Mouse (Mus musculus) frontal cortex, adult (tissue): ENCODE results near the gene Wnt10a.
A peak's percentile ranks its signal among the peaks of the same experiment; 100 is the strongest.

ENCODE experiments used
- ATAC-seq: cut with Nextera tagmentation; 2 replicates; pipeline ENCODE4 v1.9.2; 2017; ENCODE audit warnings: mild to moderate bottlenecking, moderate library complexity, mixed read lengths; ENCODE audit not compliant: low TSS enrichment

Gene Wnt10a

DNA sequence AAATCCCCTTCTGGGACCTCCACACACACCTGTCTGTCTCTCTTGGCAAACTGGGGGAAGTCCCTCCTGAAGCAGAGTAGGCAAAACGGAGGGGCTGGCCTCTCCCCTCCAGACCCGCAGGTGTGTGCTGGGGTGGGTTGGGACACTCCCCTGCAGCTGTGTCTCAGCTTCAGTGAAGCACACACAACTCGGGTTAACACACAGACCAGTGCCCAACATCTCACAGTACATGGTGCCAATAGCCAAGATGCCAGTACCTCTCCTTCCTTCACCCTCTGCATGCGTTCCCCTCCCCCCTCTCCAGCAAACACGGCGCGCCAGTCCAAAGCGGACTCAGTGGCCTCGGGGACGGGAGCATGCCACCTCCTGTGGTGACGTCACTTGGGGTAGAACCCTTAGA, at the start of gene Wnt10a:
Gene Wnt10a, plus strand, starts transcription at position 268 of the 400 bp plus-strand sequence.
- no peak for ATAC-seq

DNA sequence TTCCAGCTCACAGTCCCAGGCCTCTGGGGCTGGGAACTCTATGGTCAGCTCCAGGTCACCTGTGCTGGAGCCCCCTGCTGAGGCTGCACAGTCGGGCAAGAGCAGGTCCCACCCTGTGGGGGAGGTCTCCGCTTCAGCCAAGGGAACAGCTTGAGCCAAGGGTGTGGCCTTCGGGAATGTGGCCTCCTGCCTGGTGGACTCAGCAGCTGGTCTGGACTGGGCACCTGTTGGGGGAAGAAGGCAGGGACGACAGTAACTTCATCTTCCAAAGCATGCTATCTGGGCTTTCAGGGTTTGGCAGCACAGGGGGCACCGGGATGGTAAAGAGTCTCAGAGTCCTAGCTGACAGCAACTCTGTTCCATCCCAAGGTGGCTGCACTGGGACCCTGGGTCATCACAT, 44.0 kb upstream of the Wnt10a start:
- ATAC-seq: no peak

DNA sequence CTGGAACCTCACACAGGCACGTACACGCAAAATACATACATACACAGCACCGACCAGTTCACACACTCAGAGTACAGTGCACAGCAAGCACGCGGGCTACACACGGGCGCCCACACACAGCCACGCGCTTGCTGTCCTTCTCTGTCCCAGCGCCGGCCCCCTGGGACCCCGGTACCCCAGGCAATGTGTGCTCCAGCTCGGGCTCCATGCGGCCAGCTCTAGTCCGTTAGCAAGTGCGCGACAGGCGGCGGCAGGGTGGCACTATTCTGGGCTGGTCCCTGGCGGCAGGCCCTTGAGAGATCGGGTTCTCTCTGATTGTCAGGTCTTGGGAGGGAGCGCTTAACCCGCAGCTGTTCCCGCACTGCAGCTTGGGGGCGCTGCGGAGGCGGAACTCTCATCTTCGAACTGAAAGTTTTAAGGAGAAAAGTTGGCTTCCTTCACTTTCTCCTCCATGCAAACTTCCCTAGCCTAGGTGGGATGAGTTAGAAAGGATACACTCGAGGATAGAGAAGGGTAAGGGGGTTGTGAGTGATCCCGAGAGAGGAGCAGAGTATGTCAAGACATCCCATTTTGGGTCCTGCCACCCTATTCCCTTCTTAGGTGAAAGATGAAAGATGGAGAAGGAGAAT, 42.6 kb upstream of the Wnt10a start, which contains the start of gene Prkag3:
Gene Prkag3, minus strand, starts transcription at position 579 of the 629 bp plus-strand sequence.
- peak; percentile 67; the same call in 1 of the 2 replicates for ATAC-seq

DNA sequence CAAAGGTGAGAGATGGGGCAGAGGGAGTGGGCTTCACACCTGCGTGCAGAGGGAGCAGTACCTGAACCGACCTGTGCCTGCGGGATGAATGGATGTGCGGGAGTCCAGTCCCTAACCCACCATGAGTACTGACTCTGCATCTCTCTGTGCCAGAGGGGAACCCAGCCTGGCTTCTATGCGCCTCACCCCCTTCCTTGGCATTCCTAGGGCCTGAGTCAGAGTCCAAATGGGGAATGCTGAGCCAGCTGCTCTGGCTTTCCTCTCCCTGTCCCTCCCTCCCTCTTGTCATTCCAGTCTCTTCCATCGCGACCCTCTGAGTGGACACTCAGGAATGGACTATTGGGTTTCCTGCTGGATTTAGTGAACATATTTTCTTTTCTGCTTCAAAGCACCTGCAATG, 42.0 kb upstream of the Wnt10a start:
- no peak for ATAC-seq

DNA sequence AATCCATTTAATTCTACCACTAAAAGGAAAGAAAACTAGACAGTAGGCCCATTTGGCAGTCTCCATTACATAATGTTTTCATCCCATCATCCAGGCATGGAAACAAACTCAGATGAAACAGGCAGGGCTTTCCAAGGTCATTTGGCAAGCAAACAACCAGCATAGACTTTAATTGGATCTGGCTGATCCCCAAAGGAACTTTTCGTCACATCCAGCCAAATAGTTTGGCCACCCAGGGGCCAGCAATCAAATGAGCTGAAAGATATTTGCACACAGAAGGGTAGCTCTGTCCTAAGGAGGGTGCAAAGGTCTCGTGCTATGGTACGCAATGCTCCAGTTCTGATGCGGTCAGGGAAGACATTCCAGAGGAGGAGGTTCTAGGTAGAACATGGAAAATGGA, 40.6 kb upstream of the Wnt10a start:
- 0 out of 2 replicates have a peak, but pooled peaks have one; percentile 31 for ATAC-seq

DNA sequence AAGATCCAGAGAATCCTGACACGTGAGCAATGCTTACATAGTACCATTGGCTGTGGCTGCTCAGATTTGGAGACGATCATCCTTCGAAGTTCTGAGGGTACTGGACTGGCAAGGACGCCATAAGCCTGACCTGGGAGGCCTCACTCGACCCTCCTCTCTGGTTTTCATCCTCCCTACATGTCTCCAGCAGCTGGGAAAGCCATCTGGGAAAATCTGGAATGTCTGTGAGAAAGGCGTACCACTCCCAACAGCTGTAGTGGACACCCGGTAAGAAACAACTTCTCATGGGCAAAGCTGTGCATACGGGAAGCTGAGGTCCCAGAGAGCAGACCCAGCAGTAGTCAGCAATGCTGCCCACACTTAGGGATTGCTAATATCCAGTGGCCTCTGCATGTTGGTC, 39.2 kb upstream of the Wnt10a start:
- ATAC-seq: no peak

DNA sequence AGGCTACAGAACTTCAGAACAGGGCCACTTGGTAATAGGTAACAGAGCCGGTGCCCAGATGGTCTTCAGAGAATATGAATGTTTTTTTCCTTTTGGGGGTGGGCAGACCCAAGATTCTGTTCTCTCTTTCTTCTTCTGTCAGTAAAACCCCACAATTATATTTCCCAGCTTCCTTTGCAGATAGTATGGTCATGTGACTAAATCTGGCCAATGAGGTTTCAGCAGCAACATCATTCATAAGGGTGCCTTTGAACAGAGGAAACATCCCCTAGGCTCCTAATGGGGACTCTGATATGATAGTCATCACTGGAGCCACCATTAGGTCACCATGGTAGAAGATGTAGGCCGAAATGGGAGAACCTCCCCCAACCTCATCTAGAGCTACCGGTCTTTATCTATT, 38.5 kb upstream of the Wnt10a start:
- no peak for ATAC-seq

DNA sequence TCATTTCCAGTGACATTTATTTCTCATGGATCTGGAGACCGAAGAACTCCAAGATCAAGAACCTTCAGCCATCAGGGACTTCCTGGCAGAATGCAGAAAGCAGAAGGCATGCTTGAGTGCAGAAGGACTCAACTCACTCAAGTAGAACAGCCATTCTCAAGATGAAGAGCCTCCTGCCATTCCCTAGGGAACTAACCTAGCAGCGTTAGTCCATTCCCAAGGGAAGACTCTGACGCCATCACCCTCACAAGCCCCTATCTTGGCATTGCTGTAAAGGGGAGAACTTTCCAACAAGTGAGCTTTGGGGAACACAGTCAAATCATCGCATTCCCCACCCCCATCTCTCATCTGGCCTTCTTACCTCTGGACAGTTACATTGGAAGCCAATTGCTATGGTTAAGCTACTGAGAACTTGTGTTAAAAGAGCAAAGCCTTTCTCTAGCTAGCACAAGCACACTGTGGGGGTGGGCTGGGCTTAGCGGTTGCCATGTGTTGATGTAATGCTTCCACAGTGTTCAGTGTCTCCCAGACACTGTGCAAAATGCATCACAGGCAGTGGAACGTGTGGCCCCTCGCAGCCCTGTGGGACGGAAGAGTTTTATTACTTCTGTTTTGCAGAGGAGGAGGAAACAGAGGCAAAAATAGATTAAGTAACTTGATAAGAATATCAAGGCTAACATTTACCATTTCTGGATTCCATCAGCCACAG, 37.9 kb upstream of the Wnt10a start:
- ATAC-seq: no peak

DNA sequence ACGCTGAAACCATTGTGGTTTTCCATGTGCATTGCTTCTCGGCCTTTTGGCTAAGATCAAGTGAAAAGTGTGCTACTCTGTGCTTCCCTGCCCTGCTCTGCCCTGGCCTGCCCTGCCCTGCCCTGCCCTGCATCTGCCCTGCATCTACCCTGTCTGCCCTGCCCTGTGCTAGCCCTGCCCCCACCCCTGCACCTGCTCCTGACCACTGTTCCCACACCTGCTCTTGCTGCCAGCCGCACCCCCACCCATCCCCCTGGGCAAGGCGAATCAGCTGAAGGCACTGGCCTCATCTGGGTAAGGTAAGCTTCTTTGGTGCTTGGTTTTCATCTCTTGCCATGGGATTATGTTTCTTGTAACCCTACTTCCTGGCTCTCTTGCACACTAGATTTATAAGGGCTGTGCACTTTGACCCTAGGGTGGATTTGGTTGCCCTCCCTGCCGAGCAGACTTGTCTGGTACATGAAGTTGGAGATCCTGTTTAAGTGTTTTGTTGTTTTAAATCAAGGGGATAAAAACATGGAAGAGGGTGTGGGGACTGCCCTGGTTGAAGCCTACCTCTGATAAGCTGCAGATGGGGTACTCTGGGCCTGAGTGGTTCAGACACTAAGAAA, 37.0 kb upstream of the Wnt10a start:
- ATAC-seq: no peak

DNA sequence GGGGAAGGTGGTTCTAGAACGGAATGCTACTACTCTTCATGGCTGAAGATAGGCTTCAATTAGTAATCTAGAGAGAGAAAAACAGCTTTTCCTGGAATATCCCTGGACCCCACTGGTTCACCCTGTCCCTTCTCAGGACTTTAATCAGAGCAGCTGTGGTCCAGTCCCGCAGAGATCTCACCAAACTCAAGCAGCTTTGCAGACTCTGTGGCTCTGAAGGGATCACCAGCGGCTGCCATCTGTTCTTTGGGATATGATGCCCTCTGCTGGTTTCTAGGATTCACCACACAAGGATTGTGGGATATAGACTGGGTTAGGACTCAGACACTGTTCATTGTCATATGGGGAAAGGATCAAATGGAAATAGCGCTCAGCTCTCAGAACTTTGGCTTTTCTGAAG, 31.5 kb upstream of the Wnt10a start:
- peak; percentile 88; the same call in 1 of the 2 replicates for ATAC-seq

DNA sequence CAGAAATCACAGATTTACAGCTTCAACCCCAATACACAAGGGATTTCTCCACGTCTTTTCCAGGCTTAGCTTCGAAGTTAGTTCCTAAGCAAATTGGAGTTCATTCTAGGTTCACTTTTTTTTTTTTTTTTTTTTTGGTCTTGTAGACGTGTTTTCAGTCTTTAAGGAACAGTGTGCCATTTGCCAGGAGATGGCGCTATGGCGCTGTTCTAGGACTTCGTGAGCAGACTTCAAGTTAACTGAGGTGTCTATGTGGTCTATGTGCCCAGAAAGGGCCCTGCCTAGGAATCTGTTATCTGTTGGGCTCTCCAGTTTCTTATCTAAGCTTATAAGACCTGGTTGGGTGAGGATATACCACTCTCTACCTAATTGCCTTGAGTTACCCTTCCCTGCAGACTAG, 28.2 kb upstream of the Wnt10a start:
- peak; percentile 86 for ATAC-seq

DNA sequence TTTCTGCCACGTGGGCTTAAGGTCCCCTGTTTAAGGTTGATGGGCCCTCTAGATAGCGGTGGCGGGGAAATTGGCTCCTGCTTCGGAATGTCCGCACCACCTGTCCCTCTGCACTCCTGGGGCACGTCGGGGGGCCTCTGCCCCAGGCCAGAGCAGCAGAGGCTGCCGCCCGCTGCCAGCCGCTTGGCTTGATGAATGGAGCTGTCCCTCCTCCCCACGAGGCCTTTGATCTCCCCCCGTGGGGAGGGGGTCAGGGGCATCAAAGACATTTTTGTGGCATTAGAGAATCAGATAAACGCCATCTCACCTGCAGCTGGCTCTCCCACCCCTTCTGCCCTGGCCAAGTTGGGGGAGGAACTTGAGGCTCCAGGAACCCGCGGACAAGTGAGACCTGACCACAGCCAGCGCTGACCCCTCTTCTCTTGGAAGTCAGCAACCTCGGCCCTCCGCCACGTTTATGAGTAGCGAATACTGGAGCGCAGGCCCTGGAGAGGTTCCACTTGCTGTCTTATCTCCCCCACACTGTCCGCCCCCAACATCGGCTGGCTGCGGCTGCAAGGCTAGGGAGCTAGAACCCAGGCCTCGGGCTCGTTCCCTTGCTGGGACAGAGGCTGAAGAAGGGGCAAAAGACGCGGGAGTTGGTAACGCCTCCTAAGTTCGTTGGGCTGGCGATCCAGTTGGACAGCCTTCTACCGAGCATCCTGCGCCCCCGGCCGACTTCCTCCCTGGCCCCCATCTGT, 20.4 kb upstream of the Wnt10a start:
- ATAC-seq: no peak

DNA sequence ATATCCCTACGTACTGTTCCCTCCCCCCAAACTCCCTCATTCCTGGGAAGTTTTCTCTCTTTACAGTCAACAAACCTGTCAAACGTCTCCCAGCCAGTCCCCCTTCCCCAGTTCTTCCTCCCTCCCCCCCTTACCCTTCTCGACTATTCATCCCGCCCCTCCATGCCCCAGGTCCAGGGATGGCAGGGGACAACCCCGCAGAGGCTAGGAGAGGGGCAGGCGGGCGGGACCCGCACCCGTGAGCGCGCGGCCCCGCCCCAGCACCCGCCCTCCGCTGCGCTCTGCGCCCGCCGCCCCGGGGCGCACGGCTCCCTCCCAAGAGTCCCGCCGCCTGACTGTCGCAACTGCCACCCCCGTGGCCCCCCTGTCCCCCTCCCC, 19.9 kb upstream of the Wnt10a start:
- no peak for ATAC-seq

DNA sequence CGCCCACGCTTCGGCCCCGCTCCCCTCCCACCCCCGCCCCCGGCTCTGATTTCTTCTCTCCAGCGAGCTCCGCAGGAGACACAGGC, 19.6 kb upstream of the Wnt10a start, which contains the start of gene Wnt6:
Gene Wnt6, plus strand, starts transcription at position 48 of the 86 bp plus-strand sequence.
- no peak for ATAC-seq

DNA sequence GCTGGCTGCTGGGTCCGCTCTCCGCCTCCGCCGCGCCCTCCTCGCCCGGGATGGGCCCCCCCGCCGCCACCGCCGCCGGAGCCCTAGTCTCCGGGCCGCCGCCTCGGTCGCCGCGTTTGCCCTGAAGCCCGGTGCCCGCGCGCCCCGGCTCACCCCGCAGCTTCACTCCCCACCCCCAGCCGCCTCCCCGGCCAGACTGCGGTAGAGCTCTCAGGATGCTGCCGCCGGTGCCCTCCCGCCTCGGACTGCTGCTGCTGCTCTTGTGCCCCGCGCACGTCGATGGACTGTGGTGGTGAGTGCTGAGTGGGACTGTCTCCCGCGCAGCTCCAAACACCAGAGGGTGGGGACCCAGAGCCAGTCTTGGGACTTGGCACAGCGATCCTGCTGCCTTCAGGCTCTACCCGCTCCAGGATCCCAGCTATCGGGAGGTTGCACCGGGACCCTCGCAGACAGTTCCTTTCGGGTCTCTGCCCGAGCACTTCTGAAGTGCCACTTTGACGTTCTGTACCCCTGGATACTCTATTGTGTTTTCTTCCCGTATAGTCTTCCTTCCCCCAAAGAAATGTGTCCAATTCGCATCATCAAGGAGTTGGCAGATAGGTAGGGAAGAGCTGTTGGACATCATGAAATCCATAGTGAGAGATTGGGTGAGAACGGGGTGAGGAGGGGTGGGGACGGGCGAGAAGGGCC, 19.2 kb upstream of the Wnt10a start:
- ATAC-seq: peak; percentile 15; the same call in 1 of the 2 replicates

DNA sequence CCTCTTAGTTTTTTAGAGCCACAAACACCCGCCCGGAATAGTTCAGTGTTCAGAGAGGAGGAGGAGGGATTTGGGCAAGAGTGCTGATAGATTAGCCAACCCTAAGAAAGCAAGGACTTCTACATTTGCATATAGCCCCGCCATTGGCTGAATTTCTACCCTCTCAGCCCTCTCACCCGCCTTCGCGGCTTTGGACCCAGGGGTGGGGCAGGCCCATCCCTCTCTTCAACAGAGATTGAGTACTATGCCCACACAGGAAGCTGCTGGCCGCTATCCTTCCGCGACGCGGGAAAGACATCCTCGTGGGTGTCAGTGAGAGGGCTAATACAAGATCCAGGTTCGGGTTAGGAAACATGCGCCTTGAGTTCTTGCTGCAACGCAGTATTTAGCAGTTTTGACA, 18.2 kb upstream of the Wnt10a start:
- ATAC-seq: peak; percentile 78

DNA sequence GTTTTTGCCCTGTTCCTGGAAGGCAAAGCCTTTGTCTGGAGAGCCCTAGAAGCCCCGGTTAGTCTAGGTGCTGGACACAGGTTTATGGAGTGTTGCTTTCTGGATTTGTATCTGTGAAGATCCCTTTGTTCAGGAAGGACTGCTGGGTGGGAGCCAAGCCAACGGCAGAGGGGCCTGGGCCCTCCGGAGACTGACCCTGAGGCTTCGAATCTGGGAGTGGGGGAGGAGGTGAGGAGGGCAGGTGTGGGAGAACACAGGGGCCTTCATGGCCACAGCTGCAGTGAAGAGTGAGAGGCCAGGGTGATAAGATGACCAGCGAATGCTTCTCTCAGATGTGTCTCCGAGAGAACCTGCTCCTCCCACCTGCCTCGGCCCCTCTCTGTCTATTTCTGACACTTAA, 17.3 kb upstream of the Wnt10a start:
- no peak for ATAC-seq

DNA sequence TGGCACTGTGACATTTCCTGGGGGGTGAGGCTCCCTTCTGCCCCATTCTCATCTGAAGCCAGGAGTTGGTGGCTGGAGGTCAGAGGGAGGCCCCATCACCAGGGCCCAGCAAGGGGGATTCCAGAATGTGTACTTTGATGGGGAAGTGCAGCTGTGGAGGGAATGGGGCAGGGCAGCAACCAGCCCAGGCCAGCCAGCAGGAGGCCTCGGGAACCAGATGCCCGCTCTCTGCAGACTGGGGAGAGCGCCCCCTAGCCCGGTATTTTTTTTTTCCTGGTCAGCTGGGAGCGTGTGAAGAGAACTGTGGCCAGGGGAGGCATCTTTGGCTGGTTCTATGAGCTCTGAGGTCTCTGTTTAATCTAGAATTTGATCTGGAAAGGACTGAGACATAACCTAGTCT, 15.5 kb upstream of the Wnt10a start:
- no peak for ATAC-seq

DNA sequence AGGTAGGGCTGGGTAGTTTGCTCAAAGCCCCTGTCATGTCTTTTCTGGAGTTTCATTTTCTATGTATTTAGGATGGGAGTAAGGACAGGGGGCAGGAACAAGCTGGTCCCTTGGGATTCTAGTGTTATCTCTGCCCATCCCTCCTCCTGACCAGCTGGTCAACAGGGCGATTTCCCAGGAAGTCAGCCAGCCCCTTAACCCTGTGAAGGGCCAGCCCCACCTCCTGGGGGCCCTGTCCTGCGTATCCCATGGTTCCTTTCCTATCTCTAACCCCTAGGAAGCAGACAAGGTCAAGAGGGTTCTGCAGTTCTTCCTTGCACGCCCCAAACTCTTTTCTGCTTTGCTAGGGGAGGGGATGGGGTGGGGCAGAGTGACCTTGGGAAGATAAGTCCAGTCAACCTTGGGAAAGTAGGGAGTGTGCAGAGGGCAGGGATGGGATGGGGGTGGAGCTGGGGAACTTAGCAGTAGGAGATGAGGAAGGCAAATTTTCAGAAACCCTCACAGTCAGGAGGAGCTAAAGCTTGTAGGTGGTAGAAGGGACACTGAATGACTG, 12.3 kb upstream of the Wnt10a start:
- ATAC-seq: no peak

DNA sequence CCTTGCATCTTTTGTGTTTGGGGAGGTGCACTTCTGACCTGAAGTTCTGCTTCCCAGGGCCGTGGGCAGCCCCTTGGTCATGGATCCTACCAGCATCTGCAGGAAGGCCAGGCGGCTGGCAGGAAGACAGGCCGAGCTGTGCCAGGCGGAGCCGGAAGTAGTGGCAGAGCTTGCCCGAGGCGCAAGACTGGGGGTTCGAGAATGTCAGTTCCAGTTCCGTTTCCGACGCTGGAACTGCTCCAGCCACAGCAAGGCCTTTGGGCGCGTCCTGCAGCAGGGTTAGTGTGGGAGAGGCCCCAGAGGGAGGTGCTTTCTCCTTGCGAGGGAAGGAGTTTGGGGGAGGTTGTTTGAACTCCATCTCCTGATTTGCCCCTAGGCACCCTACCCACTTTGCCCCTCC, 9.3 kb upstream of the Wnt10a start:
- ATAC-seq: no peak

DNA sequence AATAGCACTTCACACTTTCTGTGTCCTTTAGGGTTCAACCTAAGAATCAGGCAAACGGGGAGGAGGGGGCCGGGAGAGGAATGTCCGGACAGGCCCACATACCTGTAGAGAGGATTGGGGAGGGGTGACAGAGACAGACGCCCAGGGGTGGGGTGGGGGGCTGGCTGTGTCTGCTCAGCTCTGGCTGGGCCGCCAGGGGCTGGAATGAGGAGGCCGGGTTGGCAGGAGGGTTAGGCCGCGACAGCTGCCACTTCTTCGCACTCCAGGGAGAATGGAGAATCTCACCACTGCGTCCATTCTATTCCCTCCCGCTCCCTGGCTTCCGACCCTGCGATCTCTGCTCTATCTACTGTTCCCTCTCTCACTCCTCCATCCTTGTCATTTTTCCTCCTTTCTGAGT, 7.8 kb upstream of the Wnt10a start:
- no peak for ATAC-seq
